Mouse (Mus musculus) liver, adult 2 months (tissue): ENCODE results near the gene Galntl6.

Source experiments
- CTCF ChIP-seq: fragments of 200-500 bp; IDR thresholded peaks from 2 replicates; pipeline ENCODE4 v1.5.1; 2011; ENCODE audit warnings: low read depth, low read length, control low read depth
- POLR2A ChIP-seq: fragments of 200-500 bp; IDR thresholded peaks from 2 replicates; pipeline ENCODE4 v1.6.1; 2011; ENCODE audit warnings: low read length, control low read depth; ENCODE audit not compliant: insufficient read depth; ENCODE audit errors: extremely low read depth

GRCm38 (mm10) chr8:57890159-57890558, 1022.3 kb downstream of the Galntl6 start:
- TF ChIP-seq CTCF = no peak
- TF ChIP-seq POLR2A = no peak
